Mouse (Mus musculus) midbrain, embryonic 16.5 days (tissue): Measurements from ENCODE around the gene Gnrhr. TPM values are rescaled to one million over a fixed set of nuclear protein-coding genes. Genes with fewer than 3 reads are reported as not detected.

ENCODE experiments used
- ATAC-seq: fragments of 200-750 bp; cut with Nextera tagmentation; 2 replicates; pipeline ENCODE4 v1.8.0; 2017; ENCODE audit warnings: moderate TSS enrichment
- H3K27ac ChIP-seq: fragments of 300-500 bp; sonication (generic); 2 replicates; pipeline ENCODE4 v1.5.1; 2014; ENCODE audit warnings: mild to moderate bottlenecking, low read length, mixed read lengths
- H3K27me3 ChIP-seq: fragments of 300-500 bp; sonication (generic); 2 replicates; pipeline ENCODE4 v1.6.1; 2014; ENCODE audit warnings: low read depth, low read length, mixed read lengths; ENCODE audit not compliant: control insufficient read depth, insufficient read depth
- H3K36me3 ChIP-seq: fragments of 300-500 bp; sonication (generic); 2 replicates; pipeline ENCODE4 v1.6.1; 2014; ENCODE audit warnings: mild to moderate bottlenecking, low read length, moderate library complexity, mixed read lengths; ENCODE audit not compliant: control insufficient read depth, insufficient read depth
- H3K4me1 ChIP-seq: fragments of 300-500 bp; sonication (generic); 2 replicates; pipeline ENCODE4 v1.6.1; 2014; ENCODE audit warnings: mild to moderate bottlenecking, low read length, mixed read lengths; ENCODE audit not compliant: control insufficient read depth, insufficient read depth
- H3K4me2 ChIP-seq: fragments of 300-500 bp; sonication (generic); 2 replicates; pipeline ENCODE4 v1.6.1; 2014; ENCODE audit warnings: mild to moderate bottlenecking, low read length, mixed read lengths
- H3K4me3 ChIP-seq: fragments of 300-500 bp; sonication (generic); 2 replicates; pipeline ENCODE4 v1.5.1; 2014; ENCODE audit warnings: low read depth, mild to moderate bottlenecking, low read length, moderate library complexity, mixed read lengths
- H3K9ac ChIP-seq: fragments of 300-500 bp; sonication (generic); 2 replicates; pipeline ENCODE4 v1.6.1; 2014; ENCODE audit warnings: low read depth, low read length, mixed read lengths
- H3K9me3 ChIP-seq: fragments of 300-500 bp; sonication (generic); replicated peaks from 2 replicates; pipeline ENCODE4 v1.6.1; 2014; ENCODE audit warnings: mild to moderate bottlenecking, low read length, mixed read lengths; ENCODE audit not compliant: control insufficient read depth, poor library complexity, severe bottlenecking
- WGBS: fragments of 180-500 bp; shearing (Covaris S2); extraction: QIAGEN DNeasy Blood & Tissue Kit; methylation state at CpG from one replicate; pipeline ENCODE4 v1.1.7; 2014; 5-methylcytosine and 5-hydroxymethylcytosine counted together
- polyA plus RNA-seq: library from polyadenylated mRNA; unstranded; fragments of >200 nt; fragmentation: Nextera tagmentation; extraction: Ambion mirVana; gene quantifications from 2 replicates; pipeline ENCODE4 v1.2.1, GENCODE M21; 2015

The Gnrhr gene
- polyA plus RNA-seq, 1 experiment from 2014 or later, result 0.10 TPM

DNA sequence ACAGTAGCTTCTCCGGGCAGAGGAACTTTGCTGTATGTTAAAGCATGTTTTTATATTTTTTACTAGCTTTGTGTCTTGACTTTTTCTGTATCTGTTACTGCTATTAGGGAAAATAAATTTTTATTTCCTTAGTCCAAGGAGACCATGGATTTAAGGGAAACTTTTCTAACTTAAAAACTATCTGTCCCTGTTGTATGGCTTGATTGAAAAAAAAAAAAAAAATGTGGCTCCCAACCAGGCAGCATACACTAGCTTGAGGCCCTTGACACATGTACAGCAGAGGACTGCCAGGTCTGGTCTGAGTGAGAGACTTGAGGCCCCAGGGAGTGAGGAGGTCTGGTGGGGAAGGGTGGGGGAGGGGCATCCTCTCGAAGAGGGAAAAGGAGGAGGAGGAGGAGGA is 23.9 kb downstream of the Gnrhr start:
- no peaks in the 10 kb centered on the region for H3K27me3 ChIP-seq
- peaks cover 6% of the 10 kb centered on the region for H3K4me1 ChIP-seq
- no peak overlapping the region for H3K4me2 ChIP-seq
- no peak overlapping the region for H3K9ac ChIP-seq
- no peak overlapping the region for H3K4me3 ChIP-seq
- WGBS, result 48% methylated on average over 2 of the region's 2 CpGs
- no peak overlapping the region for H3K27ac ChIP-seq
- no peaks in the 10 kb centered on the region for H3K9me3 ChIP-seq
- ATAC-seq, result no peak
- H3K36me3 ChIP-seq, result no peaks in the 10 kb centered on the region

- H3K27me3 ChIP-seq, result no peaks in the 10 kb centered on the region
- H3K4me1 ChIP-seq, result peaks cover 6% of the 10 kb centered on the region
- peak within 1 kb of the TSS; percentile 91 for H3K9ac ChIP-seq
- peak within 1 kb of the TSS; percentile 97 for H3K27ac ChIP-seq
- H3K4me2 ChIP-seq, result peak within 1 kb of the TSS; percentile 83
- WGBS, result under 1% methylated on average over 34 of the region's 67 CpGs
- no peaks in the 10 kb centered on the region for H3K36me3 ChIP-seq
- H3K9me3 ChIP-seq, result no peaks in the 10 kb centered on the region
- peak within 1 kb of the TSS; percentile 93 for H3K4me3 ChIP-seq
- peak; percentile 100 for ATAC-seq
These were observed 25.1 kb downstream of the Gnrhr start, which contains the start of gene Uba6 for GRCm38 (mm10) chr5:86172449-86173161. Uba6 (minus strand) TSS chr5:86172803.

DNA sequence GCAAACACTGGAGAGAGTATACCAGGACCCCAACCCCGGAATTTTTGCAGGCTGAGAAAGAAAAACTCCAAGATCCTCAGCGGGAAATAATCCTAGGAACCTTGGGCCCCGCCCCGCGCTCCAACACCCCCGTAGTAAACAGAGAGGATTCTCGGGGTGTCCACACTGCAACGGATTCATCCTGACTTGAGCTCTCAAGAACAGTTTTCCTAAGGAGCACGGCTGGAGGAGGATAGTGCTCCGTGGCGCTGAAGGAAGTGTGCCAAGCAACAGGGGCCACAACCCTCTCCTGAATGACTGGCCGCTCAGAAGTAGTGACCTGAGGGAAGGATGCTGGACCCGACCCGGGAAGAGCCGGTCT is 25.6 kb downstream of the Gnrhr start:
- H3K36me3 ChIP-seq, result no peaks in the 10 kb centered on the region
- no peak for ATAC-seq
- H3K4me3 ChIP-seq, result peak overlapping the region; percentile 93
- peak overlapping the region; percentile 91 for H3K9ac ChIP-seq
- peak overlapping the region; percentile 97 for H3K27ac ChIP-seq
- H3K4me2 ChIP-seq, result peak overlapping the region; percentile 83
- peaks cover 6% of the 10 kb centered on the region for H3K4me1 ChIP-seq
- no peaks in the 10 kb centered on the region for H3K9me3 ChIP-seq
- under 1% methylated on average over 15 of the region's 15 CpGs for WGBS
- H3K27me3 ChIP-seq, result no peaks in the 10 kb centered on the region

Other genes with a start within 250 kb of the Gnrhr start
- 33.2 and 37.8 TPM in 2 replicates for gene Cenpc1, start 132.3 kb downstream of the Gnrhr start, polyA plus RNA-seq
- gene Stap1, start 126.2 kb downstream of the Gnrhr start, polyA plus RNA-seq, result 0.53 and 0.59 TPM in 2 replicates
- 15.0 and 15.6 TPM in 2 replicates for gene Uba6, start 25.1 kb downstream of the Gnrhr start, polyA plus RNA-seq
- gene Tmprss11c, start 91.4 kb upstream of the Gnrhr start, polyA plus RNA-seq, result not detected in 2 replicates
- 0.08 and 0.10 TPM in 2 replicates for gene Tmprss11d, start 175.5 kb upstream of the Gnrhr start, polyA plus RNA-seq